Mouse (Mus musculus): ENCODE data around the gene Baiap2.

The Baiap2 gene

DNA sequence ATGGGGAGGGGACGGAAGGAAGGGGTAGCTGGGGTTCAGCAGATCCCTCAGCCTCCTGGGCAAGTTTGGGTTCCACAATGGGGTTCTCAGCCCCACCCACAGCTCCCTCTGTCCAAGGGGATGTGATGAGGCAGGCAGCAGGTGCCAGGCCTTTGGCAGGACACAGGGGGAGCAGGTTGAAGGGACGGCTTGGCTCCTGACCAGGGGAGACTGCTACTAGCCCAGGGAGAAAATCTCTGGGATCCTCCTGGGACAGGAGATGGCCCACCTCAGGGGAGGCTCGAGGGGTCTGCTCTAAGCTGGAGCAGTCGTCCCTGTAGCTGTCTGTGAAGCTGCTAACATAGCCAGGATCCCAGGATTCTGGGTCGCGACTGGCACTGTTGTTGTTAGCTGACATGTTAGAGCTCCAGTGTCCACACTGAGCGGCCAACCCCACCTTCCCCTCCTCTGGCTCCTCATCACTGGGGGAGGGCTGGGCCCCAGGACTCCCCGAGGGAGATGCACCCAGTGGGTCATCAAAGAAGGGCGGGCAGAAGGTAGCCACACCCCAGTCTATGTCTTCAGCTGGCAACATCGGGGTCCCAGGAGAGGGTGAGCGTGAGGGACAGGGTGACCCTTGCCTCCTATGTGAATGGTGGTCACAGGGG lies 68.7 kb downstream of the Baiap2 start:
- no peak for DNase-seq (ENCODE audit: low read depth, low spot score)

DNA sequence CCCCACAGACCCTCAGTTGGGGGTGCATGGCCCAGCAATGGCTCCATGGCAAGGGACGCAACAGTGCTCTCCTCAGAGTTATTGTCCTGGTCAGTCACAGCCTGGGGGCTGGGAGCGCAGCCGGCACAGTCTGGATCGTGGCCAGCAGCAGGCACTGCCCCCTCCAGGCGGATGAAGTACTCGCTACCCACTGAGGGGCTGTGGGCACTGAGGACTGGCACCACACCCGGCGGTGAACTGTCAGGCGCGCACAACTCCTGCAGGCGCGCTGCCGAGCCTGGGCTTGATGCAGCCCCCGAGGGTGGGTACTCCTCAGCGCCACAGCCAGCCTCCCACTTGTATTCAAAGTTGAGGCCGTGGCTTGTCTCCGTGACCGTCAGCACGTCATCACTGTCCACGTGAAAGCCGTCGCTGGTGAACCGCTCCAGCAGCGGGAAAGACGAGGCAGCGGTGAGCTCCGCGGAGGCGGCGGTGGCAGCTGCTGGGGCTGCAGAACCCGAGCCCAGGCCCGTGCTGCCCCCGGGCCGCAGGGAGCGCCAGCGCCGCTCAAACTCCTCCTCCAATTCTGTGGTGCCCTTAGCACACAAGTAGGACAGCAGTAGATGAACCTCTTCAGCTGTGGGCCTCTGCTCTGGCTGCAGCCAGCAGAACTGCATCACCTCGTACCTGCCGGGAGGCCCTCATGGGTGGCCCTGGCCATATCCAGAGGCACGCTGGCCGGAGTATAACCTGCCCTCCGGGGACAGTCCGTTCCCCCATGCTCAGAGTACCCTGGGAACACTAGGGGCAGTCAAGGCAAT lies 69.4 kb downstream of the Baiap2 start:
- no peak for DNase-seq (ENCODE audit: low read depth, low spot score)

DNA sequence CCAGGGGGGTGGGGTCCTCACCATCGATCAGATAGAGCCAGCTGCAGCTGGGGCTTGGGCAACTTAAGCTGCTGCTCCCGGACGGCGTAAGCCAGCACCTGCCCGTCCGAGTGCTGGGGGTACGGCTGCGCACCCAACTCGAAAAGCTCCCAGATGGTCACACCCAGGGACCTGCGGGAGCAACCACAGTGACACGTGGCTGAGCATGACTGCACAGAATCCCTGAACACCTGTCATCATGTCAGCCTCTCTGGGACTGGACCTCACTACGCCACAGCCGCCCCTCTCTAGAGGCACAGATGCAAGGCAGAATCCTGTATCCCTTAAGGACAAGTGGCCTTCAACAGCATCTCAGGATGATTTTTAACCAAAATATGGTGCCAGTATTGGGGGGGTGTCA lies 70.1 kb downstream of the Baiap2 start:
- peak; percentile 69 for DNase-seq (ENCODE audit: low read depth, low spot score)

DNA sequence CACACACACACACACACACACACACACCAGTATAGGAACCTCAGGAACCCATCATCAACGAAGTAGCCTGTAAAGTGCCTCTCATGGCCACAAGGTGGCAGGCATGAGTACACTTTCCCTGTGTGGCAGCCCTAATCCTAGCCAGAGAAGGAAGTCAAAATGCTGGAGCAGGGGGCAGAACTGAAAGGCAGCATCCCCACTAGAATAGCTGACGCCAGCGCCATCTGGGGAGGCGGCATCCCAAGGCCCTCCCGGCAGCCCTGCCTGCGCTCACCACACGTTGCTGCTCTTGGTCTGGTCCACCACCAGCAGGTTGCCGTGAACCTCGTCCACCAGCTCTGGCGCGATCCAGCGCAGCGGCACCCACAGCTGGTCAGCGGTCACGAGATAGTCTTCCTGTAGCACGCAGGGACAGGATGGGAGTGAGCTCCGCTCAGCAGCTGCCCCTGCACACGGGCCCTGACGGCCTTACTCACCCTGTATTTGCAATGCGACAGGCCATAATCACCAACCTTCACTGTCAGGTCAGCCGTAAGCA lies 70.7 kb downstream of the Baiap2 start:
- DNase-seq (ENCODE audit: low read depth, low spot score), result peak; percentile 74

DNA sequence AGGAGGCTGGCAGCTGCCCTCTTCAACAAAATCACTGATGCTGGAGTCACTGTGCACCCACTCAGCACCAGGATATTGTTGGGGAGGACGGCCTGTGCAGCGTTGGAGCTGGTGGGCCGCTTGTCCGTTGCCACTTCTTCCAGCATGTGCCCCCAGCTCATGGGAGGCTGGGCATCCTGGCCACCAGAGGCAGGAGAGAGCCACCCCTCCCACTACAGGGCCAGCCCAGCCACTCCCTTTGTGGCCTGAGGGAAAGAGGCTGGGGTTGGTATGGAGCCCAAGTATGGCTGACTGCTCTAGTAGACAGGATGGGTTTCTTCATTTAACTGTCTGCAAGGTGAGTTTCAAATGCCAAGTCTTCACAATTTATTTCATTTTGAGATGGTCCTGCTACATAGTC lies 72.2 kb downstream of the Baiap2 start:
- DNase-seq (ENCODE audit: low read depth, low spot score), result no peak

DNA sequence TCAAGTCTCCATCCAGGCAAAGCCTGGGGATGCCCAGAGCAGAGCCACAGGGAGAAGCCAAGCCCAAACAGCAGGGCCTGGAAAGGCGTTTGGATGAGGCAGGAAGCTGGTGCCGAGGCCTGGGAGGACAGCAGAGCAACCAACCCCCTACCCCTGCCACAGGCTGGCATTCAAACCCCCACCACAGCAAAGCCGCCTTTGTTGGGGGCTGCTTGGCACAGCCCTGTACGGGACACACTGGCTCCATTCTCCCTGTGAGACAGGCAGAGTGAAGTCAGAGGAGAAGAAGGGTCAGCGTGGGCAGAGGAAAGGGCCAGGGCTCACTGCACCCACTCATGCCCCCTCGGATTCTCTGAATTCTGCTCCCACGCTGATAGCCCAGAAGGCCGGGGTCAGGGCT lies 74.4 kb downstream of the Baiap2 start:
- DNase-seq (ENCODE audit: low read depth, low spot score), result no peak

DNA sequence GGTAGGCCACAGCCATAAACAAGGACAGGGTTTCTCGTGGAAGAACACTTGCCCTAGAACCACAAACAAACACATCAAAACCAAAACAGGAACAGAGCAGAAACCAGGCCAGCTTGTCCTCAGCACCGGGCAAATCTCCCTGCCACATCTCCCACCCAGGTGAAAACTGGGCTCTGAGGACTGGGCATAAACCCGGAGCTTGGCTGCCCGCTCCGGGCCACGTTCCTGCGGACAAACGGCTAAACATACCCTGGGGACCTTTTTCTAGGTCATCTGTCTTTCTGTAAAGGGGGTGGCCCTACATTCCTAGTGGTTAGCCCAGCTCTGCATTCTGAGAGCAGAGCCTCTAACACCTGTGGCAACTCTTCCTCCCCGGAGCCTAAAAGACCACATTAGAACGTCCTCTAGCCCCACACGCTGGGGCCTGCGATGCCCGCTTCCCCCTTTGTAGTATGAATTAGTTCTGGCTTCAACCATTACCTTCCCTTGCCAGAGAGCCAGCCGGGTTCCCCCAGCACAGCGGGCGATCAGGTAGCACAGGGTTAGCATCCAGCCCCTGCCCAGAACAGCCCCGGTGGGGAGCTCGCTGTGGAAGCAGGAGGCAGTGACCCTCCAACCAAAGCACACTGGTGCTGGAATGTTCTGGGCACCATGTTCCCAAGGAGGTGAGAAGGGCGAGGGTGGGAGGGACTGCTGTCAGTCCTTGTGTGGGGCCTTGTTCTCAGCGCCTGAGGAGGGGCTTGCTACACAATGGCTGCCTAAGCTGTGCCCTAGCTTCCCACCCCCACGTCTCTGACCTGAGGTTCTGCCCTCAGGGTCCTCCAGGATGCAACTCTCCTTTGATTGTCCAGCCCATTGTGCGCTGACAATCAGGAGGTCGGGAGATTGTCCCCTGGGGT lies 77.2 kb downstream of the Baiap2 start:
- peak; percentile 59 for DNase-seq (ENCODE audit: low read depth, low spot score)

DNA sequence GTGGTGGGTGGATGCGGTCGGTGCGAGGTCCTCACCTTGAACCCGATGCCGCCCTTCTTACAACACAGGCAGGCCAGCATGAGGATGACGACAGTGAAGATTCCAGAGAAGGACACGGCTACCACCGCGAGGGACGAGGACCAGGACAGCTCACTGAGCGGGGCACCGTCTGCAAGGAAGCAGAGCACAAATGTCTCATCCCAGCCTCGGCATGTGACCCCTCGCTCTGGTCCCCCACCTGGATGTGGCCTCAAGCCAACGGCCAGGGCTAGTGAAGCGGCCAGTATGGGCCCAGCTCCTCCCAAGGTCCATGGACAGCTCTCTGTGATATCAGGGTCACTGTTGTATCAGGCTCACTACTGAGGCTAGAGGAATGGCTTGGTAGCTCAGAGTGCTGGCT lies 78.8 kb downstream of the Baiap2 start:
- DNase-seq (ENCODE audit: low read depth, low spot score), result no peak

DNA sequence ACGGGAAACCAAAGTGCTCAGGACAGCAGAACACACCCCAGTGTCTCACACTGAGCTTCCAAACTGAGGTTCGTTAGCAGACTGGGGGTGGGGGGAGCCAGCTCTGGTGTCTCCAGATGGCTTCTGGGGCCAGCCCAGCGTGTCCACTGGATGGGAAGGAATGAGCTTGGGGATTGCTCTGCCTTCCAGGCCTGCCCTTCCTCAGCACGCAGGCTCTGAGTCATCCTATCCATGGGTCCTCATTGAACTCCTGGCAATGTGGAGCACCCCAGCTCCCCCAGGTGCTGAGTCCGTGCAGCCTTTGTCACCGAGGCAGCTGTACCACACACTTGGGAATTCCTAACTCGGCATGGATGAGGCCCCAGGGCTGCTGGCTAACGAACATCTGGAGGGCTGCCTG lies 79.7 kb downstream of the Baiap2 start:
- DNase-seq (ENCODE audit: low read depth, low spot score), result no peak

DNA sequence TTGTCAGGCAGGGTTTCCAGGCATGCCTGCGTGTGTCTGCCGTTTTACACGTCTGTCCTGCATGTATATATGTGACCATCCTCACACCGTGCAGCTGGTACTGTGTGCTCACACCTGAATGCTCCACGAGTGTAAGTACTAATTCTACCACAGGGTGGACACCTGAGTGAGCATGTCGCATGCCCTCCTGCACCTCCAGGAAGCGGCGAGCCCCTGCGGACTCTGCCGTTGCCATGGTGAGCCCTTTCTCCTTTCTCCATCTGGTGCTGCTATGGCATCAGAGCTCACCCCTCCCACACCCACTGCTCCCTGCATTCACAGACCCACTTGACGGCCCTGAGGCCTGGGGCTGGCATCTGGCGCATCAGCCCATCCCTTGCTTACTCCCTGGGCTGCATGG lies 80.3 kb downstream of the Baiap2 start:
- no peak for DNase-seq (ENCODE audit: low read depth, low spot score)

DNA sequence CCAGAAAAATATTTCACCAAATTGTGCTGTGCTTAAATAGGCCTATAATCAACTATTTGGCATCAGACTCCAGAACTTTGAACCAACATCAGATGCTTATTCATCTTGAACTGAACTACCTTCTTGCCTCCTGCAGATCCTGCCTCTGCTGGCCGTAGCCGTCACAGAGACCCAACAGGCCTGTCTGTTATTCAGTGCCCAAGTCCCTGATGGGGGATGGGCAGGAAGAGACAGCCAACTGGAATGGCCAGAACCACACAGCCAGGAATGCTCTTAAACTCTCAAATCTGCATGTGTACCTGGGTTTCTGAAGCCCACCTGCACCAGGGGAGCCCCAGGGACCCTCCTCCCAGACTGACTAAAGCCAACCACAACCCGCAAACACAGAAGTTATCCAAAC lies 84.4 kb downstream of the Baiap2 start:
- DNase-seq (ENCODE audit: low read depth, low spot score), result no peak

DNA sequence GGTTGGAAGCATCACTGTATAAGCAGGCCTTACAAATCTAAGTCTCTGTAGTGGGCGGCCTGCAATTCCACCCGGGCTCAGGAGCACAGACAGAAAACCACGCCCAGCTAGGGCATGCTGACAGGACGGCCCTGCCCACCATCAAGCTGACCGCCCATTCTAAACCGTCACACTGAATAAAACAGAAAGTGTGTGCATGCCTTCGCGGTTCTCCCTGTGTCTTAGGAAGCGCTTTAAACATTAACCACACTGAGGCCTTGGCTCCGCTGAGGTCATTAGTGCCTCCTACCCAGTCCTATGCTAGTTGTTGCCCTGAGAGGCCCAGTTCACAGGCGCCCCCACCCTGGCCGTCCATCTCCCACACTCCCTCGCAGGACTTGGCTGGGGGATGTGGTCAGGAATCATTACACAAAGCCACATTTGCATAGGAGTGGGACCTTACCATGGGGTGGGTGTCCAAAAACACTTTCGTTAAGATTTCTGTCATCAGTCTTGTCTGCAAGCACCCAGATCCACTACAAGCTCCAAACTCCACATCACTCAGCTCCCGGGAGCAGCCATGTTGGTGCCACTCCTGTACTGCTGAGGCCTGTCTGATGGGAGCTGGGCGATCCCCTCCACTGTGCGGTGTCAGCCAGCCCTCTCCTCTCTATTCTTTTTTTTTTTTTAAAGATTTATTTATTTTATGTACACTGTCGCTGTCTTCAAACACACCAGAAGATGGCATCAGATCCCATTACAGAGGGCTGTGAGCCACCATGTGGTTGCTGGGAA lies 85.9 kb downstream of the Baiap2 start:
- no peak for DNase-seq (ENCODE audit: low read depth, low spot score)

DNA sequence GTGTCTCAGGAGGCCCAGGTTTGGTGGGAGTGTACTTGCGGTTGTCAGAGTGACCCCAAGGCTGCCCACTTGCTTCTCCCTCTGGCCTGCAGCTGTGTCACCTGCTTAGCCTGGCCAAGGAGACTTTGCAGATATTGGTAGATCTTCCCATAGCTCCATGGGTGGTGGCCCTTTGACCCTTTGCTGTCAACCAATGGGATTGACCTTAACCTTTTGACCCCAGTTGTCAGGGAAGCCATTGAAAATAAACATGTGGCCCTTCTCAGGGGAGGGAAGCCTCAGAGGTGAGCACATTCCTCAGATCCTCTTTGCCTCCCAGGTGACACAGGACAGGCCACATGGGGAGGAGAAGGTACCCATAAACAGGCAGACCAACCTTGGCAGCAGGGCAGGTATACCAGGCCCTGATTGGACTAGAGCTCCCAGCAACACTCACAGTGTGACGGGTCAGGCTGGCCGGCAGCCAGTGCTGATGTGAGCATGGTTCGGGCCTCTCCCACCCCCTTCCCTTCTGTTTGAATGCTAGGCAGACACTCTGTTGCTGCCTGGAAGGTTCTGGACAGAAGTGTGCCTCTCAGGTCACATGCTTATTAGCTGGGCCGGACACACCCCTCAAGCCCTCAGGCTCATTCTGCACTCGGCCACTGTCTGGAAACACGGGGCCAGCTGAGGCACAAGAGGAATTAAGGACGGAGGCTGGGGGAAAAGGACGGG lies 87.0 kb downstream of the Baiap2 start:
- DNase-seq (ENCODE audit: low read depth, low spot score), result no peak

DNA sequence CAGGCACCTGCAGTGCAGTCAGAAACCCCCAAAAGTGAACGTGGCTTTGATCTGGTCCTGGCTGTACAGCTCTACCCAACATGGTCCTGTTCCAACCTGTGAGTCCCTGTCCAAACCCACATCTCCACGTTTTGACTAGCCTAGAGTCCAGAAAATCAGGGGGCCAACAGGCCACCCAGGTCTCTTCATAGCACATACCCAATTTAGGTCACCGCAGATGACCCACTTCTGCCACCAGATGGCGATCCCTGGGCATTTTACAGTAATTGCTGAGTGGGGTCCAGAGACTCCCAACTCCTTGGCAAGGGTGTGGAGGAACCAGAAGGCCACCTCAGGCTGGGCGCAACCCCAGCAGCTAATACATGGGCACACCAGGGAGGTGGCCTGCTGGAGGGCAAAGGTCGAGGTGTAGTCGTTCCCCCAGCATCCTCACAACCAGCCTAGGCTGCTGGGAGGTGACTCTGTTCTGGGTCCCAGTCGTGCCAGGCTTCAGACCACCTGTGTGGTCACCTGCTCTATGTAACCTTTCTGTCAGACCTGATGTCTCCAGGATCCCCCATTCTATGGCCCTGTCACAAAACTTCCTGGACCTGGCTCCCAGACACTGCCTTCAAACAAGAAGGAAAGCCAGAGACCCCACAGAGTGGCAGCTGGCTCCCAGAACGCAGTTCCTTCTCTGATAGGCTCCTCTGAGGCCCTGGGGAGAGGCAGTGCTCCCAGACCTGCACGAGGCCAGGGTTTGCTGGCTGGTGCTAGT lies 87.8 kb downstream of the Baiap2 start:
- DNase-seq (ENCODE audit: low read depth, low spot score), result peak; percentile 55

DNA sequence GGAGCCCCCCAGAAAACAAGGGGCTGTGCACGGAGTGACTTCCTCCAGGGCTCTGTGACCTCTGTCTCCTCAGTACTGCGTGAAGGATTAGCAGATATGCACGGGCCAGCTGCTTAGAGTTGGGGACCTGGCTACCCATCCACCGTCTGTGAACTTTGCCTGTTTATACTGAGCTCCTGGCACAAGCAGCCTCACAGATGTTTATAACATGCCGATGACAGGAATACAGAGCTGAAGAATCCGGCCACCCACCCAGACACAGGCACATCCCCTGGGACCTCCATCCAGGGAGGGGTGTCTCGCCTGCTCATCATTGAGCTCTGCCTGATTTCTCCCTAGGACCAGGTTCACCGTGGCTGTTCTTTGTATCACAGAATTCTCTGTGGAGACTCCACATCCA lies 89.5 kb downstream of the Baiap2 start:
- DNase-seq (ENCODE audit: low read depth, low spot score), result no peak

DNA sequence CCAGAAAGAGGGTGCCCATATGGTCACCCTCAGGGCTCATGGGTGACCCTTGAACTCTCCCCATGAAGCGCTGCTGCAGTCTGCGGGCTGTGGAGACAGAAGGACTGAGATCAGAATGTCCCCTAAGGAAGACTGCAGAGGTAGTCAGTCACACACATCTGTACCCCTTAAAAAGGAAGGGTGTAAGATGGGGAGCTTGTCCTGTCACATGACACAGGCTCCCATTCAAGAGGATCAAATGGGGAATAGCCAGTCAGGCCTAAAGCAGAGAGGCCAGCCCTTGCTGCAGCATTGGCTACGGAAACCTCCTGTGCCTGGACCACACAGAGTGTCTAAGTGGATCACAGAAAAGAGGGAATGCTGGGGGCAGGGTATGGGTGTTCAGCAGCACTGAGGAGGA lies 90.9 kb downstream of the Baiap2 start:
- DNase-seq (ENCODE audit: low read depth, low spot score), result no peak

DNA sequence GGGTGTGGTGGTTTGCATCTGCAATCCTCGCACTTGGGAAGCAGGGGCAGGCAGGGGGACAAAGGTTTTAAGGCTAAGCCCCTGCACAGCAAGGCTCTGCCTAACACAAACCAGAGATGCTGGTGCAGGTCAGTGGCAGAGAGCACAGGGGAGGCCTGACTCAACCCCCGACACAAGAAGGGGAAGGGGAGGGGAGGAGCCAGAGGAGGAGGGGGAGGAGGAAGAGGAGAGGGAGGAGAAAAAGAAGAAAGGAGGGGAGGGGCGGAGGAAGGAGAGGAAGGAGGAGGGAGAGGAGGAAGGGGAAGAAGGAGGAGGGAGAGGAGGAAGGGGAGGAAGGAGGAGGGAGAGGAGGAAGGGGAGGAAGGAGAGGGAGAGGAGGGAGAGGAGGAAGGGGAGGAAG lies 91.7 kb downstream of the Baiap2 start:
- no peak for DNase-seq (ENCODE audit: low read depth, low spot score)

DNA sequence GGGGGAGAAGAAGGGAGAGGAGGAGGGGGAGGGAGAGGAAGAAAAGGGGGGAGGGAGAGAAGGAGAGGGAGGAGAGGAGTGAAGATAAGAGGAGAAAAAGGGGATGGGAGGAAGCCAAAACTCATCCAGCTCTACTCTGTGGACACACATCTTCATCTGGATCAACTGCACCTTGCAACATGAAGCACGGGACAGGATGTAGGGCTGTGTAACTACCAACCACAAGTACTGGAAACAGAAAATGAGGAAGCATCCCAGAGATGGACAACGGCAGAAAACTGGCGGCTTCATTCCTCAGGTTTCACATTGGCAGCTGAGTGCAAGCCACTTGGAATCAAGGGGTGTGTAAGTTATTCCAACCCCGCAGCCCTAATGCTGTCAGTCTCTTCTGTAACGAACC lies 92.2 kb downstream of the Baiap2 start:
- DNase-seq (ENCODE audit: low read depth, low spot score), result no peak

DNA sequence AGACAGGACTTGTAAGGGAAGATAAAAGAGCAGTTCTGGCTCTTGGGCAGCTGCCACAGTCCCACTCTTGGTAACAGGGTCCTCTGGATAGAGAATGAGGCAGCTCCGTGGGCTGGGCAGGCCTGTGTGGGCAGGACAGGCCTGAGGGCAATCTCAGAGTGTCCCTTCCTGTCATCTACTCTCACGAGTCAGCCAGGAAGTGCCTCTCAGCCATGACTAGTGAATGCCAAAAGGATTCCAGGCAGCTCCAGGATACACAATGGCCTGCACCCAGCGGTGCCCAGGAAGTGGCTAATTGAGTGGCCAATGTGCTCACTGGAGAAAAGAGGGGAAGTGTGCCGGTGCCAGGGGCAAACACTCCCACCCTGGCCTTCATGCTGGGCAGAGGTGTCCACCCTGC lies 97.0 kb downstream of the Baiap2 start:
- no peak for DNase-seq (ENCODE audit: low read depth, low spot score)

DNA sequence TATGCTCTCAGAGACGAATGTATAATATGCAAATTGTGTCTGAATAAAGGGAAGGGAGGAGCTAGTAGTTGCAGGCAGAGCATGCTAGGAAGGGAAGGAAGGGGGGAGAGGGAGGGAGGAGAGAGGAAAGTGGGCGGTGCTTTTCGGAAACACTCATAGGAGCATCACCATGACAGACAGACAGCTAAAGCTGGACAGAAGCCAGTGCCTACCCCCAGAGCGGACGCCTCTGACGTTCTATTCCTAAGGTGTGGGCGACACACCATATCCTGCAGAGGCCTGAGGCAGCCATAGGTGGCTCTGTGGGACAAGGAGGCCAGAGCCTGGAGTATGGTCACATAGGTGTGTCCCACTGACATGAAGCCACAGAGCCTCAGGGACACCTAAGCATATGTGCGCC lies 97.9 kb downstream of the Baiap2 start:
- no peak for DNase-seq (ENCODE audit: low read depth, low spot score)

All from A20 (cell line).